Mouse (Mus musculus): ENCODE results near the gene Gpn1.
A peak's percentile ranks its signal among the peaks of the same experiment; 100 is the strongest.
"Not testable (repeated sequence)": the region's sequence is repeated elsewhere in the genome, so short reads cannot be mapped to it uniquely, and the experiment has no call there.

The Gpn1 gene

DNA sequence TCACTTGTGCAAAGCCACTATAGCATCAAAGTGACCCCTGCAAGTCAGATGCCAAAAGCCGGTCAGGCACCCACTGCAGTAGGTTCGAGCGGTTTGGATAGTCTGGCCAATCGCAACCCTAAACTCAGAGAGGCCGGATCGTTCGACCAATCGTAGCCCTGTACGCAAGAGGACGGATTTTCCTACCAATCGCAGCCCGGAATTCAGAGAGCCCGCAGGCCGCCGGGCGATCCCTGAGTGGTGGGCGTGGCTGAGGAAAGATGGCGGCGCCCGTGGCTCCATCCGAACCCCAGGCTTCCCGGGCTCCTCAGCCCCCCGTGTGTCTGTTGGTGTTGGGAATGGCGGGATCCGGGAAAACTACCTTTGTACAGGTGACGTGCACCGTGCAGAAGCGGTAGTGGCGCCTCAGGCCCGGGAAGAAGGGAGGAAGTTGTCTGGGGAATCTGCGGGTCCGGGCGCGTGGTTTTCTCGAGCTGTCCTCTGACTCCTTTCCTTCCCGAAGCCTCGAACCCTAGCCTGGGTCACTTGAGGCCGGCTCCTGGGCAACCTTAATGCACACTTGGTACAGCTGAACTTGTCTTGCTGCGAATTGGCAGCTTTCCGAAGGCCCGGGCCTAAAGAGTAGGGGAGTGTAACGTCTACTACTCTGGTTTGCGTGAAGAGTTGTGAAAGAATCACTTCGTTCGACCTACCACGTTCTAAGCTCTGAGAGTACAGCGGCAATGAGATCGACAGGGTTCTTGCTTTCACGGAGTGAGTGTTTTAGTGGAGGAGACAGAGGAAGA lies at the start of gene Gpn1:
TSS of gene Gpn1 (plus strand) at position 229 of the 785 bp plus-strand sequence.
- DNase-seq, result peak; percentile 96

DNA sequence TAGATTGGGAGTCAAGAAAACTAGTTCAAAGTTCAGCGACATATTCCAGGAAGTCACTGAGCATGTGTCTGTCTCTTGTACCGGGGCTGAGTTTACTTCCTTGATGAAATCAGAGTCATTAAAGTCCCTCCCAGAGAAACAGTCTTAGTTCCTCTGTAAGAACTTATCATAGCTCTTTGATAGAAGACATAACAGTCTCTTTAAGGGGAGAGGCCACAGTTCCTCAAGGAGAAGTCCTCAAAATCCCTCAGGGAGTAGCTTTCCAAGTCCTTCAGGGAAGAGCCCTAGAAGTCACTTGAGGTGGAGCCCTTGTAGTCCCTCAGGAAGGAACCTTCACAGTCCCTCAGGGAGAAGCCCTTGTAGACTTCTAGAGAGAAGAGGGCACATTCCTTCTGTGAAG lies 43.2 kb upstream of the Gpn1 start:
- DNase-seq, result no peak

DNA sequence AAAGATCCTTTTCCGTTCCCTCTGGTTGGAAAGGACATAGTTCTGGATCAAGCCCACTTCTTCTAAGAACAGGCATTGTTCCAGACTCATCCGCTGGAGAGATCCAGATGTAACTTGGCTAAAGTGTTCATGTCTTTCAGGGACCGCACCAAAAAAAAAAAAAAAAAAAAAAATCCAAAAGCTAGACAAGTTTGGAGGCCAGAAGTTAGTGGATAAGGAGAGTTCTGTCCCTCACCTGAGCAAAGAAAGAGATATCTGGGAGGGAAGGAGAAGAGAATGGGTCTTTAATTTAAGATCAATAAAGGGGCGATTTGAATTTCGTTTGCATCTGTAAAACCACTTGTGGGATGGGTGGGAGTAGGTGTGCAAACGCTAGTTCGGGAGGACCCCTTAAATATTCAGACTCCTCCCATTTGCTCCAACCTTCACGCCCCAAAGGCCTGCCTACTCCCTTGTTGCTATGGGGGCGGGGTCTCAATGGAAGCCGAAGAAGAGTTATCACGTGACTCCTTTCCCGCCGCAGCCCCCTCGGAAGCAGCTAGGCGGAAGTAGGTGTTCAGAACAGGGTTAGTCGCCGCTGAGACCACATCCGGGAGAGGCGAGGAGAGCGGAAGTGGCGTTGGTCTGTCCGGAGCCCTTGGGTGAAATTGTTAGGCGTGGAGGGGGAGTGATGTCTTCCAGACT lies 42.5 kb upstream of the Gpn1 start, which contains the start of gene Zfp512:
TSS of gene Zfp512 (plus strand) at position 554 of the 684 bp plus-strand sequence.
- DNase-seq, result peak; percentile 98

DNA sequence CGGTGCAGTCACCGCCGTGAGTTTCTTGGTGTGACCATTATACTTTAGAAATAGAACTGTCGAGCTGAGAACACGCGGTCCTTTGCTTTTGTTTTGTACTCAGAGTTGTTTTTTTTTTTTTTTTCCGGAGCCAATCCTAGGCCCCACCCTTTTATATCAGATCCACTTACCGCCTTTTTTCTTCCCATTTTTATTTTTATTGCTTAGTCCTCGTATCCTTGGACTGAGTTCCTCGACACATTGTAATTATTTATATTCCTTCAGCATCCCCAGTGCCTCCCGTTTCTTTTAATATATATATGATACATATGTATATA lies 42.0 kb upstream of the Gpn1 start:
- DNase-seq, result no peak

DNA sequence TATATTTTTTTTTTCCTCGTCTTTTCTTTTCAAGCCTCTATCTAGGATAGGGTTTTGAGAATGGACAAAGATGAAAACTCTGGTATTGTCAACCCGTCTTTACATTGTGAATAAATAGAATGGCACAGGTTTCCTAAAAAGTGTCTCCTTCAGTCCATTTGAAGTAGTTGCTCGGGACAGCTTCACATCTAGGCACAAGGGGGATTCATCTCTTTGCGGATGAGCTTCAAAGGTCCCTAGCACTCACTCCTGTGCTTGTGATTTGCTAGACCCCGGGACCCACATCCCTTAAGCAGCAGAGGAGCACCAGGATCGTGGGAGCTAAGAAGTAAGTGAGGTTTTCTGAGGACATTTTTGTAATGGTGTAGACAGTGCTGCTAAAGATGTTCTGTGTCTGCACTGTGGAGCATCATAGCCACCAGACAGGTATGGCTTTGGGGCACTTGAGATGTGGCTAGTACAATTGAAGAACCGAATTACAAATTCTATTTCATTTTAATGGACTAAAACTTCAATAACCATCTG lies 41.6 kb upstream of the Gpn1 start:
- DNase-seq, result peak; percentile 5

DNA sequence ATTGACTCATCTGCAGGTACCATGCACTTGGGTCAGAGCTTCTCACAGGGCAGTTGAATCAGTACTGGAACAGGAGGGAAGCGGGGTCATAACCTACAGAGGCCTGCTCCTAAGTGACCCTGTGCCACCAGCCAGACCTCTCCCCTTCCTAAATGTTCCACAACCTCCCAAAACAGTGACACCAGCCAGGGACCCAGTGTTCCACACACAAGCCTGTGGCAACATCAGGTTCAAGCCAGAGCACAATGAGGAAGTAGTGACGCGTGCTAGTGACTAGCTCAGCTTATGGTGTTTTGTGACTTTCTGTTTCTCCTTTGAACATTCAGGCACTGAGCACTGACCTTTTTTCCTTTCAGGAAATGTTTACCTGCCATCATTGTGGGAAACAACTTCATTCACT lies 26.7 kb upstream of the Gpn1 start:
- no peak for DNase-seq

DNA sequence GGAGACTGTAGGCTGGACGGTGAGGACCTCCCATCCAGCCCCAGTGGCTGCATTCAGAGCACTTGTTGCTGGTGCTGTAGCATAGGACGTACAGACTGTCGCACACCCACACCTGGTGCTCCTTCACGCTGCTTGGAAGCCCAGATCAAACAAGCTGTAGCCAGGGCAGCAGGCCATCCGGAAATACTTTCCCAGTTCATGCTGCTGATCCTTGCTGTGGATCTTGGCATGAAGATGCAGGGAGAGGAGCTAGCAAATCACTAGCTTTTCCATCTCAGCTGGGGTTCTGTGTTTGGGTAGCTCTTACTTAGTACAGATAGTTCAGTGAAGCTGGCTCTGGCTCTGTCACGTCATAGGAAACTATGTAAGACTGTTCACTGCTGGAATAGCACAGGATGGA lies 24.8 kb upstream of the Gpn1 start:
- no peak for DNase-seq

DNA sequence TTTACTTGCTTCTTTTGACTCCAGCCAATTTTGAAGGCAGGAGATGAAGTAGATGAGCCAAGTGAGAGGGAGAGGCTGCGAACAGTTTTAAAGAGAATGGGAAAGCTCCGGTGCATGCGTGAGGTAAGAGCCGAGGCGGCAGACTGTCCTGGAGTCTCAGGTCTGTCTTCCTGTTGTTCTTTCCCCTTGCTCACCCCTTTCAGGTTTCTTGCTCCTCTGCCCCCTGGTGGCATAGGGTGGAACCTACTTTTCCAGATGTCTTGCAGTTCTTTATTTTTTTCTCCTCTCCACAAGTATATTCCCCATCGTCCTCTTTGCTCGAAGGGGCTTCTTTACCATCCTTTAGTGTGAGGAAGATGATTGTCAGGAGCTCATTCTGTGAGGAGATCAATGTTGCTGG lies 24.2 kb upstream of the Gpn1 start:
- DNase-seq, result peak; percentile 52

DNA sequence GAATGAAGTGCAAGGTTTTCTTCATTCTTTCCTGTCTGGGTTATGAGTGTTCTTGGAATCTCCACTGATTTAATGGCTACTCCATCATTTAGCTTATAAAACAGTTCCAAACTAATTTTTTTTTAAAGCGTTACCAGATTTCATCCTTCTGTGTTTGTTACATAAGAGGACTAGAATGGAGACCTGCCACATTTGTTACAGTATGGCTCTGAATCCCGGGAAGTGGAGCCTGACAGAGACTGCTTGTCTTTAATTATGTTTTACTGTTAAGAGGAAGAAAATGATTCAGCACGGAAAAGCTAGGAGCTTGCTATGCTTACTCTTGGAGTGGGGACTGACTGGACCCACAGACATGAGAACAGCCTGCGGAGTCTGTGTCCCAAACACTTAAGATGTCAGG lies 14.0 kb upstream of the Gpn1 start:
- DNase-seq, result no peak

DNA sequence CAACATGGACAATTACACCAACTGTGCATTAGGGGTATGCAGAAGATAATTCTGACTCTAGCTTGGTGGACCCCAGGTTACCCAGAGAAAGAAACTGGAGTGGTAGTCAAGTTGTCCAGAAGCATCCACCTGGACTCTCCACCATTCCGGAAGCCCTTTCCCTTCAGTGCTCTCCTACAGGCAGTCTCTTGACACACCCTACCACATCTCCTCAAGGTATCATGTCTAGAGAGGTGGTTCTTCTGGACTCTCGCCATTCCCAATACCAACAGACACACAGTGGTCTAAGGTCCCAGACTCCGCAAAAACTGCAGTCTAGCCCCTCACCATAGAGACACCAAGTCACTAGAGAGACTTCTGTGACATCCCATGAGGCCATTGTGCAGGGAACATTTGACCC lies 9.1 kb upstream of the Gpn1 start, which contains the start of gene 4930548H24Rik:
TSS of gene 4930548H24Rik (plus strand) at position 301 of the 400 bp plus-strand sequence.
- DNase-seq, result no peak

DNA sequence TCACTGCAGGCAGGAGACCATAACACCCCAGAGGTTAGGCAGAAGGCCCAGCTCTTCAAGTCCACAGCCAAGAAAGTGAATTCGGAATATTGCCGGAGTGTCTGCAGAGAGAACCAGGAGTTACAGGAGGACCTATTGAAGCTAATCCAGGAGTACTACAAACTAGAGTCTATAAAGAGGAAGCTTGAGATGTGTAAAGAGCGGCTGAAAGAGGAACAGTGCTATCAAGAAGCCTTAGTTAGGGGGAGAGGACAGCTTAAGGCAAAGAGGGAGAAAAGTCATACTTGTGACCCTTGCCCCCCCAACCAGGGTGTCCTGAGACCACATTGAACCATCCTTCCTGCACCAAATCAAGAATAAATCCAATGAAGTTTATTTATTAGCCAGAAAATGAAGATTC lies 6.7 kb upstream of the Gpn1 start:
- no peak for DNase-seq

DNA sequence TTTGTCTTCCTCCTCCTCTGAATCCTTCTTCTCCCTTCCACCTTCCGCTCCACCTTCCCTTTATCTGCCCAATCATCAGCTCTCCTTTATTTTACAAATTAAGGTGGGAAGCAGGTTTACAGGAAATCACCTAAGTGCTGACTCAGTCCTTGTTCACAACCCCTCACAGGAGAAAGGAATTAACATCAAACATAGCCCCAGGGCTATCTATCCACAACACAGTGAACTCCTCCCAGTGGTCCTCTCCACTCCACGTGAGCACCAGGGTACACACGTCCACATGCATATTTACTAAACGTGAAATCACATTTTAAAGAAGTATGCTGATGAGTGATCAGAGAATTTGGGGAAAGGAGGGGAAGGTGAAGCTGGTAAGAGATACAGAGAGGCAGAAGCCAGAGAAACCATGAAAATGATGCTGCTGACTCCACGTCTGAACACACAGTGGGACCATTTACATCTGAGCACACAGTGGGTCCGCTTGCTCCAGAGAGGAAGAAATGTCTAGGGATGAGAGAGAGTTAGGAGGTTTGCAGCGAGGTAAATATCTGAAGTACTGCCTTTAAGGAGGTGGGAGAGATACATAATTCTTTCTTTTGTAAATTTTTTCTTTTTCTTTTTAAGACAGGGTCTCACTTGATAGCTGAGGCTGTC lies 5.3 kb upstream of the Gpn1 start:
- DNase-seq, result no peak

DNA sequence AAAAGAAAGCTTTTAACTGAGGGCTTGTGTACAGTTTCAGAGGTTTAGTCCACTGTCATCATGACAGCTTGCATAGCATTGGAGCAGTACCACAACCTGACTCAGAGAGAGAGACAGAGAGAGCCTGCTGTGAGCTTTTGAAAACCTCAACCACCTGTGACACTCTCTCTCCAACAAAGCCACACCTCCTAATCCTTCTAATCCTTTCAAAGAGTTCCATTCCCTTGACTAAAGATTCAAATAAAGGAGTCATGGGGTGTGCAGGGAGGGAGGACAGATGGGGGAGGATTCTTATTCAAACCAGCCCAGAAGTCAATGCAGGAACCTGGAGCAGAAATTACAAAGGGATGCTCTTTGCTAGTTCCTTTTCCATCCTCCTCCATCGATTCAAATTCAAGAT lies 2.5 kb upstream of the Gpn1 start:
- DNase-seq, result no peak

DNA sequence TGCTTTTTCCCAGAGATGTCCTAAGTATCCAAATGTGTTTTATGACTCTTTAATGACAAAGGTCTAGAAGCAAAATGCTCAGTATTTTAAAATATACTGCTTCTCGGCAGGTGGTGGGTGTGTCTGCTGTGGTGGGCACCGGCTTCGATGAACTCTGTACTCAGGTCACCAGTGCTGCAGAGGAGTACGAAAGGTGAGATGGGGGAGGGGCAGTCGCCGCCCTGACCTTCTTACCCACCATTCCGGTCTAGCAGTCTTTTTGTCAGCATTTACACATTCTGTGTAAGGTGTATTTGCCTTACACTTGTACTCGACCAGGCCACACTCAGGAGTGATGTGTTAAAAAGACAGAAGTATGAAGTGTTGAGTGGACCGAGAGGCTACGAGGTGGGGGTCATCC lies 10.3 kb downstream of the Gpn1 start:
- no peak for DNase-seq

DNA sequence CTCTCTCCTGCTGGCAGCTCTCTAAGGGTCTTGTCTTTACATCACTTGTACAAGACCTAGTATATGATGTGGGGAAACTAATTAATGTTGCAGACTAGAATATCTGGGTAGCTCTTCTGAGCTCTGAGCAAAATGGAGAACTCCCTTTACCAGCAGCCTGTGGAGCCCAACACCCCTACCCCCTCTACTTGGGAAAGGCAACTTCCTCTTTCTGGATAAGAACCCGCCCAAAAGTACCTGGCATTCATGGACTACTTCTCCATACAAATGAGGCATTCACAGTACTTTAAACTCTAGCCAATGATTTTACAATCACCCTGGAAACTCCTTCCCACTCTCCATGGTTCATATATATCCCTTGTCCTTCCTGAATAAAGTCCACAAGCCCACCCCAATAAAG lies 17.9 kb downstream of the Gpn1 start:
- no peak for DNase-seq

DNA sequence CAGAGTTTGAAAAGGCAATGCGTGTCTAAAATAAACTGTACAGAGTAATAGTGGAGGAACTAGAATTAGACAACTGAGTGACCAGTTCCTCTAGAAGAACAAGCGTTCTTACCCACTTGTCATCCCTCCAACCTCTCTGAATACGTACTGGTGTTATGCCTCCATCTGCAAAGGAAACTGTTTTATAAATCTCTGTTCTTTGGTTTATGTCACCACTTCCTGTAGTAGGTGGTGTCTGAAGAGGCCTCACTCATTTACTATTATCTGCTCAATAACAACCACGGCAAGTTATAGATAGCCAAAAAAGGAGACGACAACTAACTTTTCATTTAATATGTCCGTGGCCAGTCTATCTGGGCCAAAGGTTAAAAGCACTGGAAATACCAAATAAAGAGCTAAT lies 26.0 kb downstream of the Gpn1 start:
- no peak for DNase-seq

DNA sequence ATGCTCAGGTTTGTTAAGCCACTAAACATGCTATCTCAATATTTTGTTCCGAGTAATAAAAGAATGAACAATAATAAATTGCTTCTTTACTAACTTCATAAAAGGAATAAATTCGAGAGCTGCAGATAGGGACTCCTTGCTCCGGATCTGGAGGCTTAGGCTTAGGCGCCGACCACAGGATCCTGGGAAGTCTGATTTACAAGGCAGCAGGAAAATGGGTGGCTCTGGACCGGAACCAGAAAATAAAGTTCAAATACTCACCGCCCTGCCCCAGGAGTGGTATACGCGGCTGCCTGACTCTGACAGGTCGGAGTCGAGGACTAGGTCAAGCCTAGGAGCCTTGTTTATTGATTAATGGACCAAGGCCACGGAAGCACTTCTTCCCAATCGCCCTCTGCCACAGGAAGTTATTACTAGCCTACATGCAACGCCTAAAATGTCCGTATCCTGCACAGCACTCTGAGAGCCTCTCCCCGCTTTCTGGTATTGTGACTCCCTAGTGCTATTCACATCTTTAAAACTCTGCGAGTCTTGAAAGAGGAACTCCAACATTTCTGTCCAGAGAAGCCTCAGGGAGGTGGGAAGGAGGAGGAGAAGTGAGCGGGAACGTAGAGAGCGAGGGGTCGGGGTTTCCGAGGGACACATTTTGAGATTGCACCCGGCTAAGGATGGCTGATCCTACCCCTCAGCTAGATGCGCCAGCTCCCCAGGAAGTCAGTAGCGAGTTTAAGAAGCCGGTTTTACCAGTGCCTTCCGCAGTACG lies 32.0 kb downstream of the Gpn1 start, which contains the start of gene Slc4a1ap:
TSS of gene Slc4a1ap (plus strand) at position 642 of the 763 bp plus-strand sequence.
- DNase-seq, result peak; percentile 87

DNA sequence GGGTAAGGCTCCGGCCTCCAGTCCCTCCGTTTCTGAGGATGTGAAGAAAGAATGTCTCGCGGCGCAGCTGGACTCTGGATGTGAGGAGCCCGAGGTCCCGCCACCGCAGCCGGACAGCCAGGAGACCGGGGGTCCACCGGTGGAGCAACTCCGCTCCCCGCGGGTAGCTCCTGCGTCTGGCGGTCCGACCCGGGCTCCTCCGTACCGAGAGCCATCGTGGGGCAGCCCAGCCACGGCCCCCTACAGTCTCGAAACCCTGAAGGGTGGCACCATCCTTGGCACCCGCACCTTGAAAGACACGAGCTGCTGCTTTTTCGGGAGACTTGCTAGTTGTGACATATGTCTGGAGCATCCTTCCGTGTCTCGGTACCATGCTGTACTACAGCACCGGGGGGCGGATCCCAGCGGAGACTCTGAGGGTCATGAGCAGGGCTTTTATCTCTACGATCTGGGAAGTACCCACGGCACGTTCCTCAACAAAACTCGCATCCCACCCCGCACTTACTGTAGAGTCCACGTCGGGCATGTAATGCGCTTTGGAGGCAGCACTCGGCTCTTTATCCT lies 32.7 kb downstream of the Gpn1 start:
- DNase-seq, result peak; percentile 1

DNA sequence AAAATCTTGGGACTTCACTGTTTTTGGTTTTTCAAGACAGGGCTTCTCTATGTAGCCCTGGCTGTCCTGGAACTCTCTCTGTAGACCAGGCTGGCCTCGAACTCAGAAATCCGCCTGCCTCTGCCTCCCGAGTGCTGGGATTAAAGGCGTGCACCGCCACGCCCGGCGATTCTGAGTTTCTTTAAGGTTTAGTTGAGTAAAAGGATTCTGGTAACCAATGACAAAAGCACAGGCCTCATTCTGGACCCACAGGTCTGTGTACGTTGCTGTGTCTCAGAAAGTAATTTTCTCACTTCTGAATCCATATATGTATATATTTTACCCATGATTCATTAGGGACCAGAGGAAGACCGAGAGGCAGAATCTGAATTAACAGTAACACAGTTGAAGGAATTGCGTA lies 33.2 kb downstream of the Gpn1 start, which contains the start of gene Supt7l:
TSS of gene Supt7l (minus strand) at position 101 of the 400 bp plus-strand sequence.
- not testable (repeated sequence) for DNase-seq

DNA sequence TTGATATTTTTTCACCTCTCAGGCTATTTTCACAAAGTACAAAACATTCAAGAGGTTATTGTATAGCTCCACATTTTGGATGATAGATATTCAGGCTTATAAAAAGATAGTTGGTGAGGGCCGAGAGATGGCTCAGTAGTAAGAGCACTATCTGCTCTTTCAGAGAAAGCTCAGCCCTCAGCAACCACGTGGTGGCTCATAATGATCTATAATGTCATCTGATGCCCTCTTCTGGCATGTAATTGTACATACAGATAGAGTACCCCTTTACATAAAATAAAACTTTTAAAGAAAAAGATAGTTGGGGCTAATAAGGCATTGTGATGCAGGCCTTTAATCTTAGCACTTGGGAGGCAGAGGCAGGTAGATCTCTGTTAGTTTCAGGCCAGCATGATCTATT lies 34.0 kb downstream of the Gpn1 start:
- DNase-seq, result no peak

DNA sequence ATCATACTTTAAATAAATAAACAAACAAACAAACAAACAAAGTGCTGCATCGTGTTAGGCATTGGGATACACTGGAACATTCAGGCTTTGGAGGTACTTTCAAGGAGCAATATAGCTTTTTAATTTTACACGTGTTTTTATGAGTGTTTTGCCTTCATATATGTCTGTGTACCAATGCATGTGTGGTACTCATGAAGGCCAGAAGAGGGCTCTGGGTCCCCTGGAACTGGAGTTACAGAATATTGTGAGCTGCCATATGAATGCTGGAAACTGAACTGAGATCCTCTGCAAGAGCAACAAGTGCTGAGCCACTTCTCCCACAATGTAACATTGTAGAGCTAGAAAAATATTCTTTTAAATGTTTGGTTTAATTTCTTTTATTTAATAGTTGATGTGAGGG lies 40.7 kb downstream of the Gpn1 start:
- DNase-seq, result peak; percentile 6

DNA sequence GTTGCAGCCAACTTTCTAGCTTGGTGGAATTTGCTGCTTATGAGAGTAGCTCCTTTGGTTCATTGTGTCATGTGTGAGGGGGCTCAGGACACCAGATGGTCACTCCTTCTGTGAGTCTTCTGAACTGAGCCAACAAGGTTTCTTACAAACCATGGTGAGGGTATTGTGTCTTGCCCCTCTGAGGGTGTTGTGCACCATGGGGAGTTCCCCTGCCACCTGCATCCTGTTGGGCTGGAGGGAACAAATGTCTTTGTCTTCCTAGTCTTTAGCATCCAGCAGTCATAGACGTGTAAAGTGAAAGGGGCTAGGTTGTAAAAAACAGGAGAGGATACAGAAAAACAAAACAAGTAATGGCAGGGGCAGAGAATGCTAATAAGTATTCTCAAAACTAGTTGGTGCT lies 64.9 kb downstream of the Gpn1 start:
- DNase-seq, result no peak

Measured in embryo, embryonic 11 days (tissue).